Mouse (Mus musculus) ES-E14 (cell line): ENCODE measurements around the gene Lrrc8e.

Experiments used
- HCFC1 ChIP-seq: IDR thresholded peaks from 2 replicates; pipeline ENCODE4 v1.6.1; 2012; ENCODE audit warnings: low read length, inconsistent platforms, borderline replicate concordance; ENCODE audit not compliant: insufficient read depth
- ZC3H11A ChIP-seq: IDR thresholded peaks from 2 replicates; pipeline ENCODE4 v1.6.1; 2012; ENCODE audit warnings: low read depth, mild to moderate bottlenecking, inconsistent platforms, low read length, borderline replicate concordance
- ZNF384 ChIP-seq: IDR thresholded peaks from 2 replicates; pipeline ENCODE4 v1.6.1; 2012; ENCODE audit warnings: low read depth, low read length, inconsistent platforms

DNA sequence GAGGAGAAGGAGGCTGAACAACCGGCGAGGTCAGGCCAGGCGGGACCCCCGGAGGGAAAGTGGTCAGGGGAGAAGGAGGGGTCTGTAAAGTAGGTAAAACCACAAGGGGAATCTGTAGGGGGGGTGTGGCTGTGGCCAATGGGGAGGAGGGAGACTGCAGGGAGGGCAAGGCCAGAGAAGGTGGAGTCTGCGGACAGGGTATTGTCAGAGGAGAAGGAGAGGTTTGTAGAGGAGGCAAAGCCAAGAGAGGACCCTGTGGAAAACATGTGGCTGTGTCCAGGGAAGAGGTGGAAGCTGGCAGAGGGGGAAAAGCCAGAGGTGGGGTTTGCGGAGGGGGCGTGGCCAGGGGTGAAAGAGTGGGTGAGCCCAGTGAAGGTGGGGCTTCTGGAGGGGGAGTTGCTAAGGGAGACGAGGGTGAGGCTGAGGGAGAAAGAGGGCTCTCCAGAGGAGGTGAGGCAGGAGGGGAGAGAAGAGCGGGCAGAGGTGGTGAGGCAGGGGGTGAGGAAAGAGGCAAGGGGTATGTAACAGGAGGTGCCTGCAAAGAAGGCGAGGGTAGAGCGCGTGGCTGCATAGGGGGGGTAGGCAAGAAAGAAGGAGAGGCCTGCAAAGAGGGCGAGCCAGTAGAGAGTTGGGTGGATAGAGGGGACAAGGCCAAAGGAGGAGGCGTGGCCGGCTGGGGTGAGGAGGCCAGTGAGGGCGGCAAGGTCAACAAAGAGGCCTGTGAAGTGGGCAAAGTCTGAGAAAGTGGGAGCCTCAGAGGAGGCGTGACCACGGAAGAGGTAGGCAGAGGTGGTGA is 13.2 kb upstream of the Lrrc8e start:
- no peak for TF ChIP-seq HCFC1
- no peak for TF ChIP-seq ZNF384
- no peak for TF ChIP-seq ZC3H11A
